Mouse (Mus musculus) activated CD4-positive, CD25-positive, alpha-beta regulatory T cell, adult 4 months (primary cell): ENCODE data around the gene Wdr45. TPM values are rescaled to one million over a fixed set of nuclear protein-coding genes. Genes with fewer than 3 reads are reported as not detected.

Experiments used
- ATAC-seq: one replicate; pipeline ENCODE4 v1.8.0; 2017
- polyA plus RNA-seq, 2 experiments: library from polyadenylated mRNA; unstranded; fragments of 100-300 nt; shearing (Covaris generic); gene quantifications; one replicate each; pipeline ENCODE4 v1.2.1; 2017

Wdr45 gene
- polyA plus RNA-seq, 2 experiments from 2014 or later: 38.9 to 48.2 TPM

DNA sequence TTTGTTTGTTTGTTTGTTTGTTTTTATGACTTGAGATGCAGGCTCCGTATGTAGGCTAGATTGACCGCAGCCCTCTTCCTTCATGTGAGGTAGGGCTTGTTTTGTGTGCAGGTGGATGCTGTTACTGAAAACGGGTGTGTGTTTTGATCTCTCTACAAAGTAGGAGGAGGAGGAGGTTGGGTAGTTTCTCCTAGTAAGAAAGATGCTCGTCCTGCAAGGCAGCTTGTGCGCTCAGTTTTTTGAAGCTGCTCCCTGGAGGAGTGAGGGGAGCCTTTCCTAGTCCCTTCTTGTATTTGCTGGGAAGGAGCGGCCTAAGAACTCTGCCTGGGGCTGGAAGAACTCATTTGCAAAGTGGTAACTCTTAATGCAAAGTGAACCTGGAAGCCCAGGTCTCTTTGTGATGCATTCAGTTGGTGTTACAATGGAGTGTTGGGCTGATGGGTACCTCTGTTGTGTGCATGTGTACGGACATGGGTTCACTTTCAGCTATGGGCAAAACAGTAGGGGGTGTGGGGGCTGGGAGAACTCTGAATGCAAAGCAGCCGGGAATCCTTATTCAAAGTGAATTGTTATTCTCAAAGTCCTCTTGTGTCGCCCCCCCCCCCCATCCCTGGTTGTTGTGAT is 50.6 kb downstream of the Wdr45 start:
- no peak for ATAC-seq

DNA sequence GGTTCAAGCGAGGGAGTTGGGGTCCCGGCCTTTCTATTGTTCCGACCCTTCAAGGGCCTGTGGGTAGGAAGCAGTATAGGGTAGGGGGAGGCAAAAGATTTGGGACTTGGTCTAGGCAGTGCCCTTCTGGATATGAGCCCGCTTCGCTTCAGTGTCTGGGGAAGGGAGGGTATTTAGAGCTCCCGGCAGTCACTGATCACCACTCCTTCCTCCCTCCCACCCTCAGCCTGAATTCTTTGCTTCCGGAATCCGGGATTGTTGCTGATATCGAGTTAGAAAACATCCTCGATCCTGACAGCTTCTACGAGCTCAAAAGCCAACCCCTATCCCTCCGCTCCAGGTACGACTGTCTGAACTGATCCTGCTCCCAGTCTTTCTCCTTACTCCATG is 51.1 kb downstream of the Wdr45 start:
- ATAC-seq: no peak

GRCm38 (mm10) chrX:7765764-7766163 is 51.6 kb downstream of the Wdr45 start:
- no peak for ATAC-seq

- ATAC-seq: no peak
Observed at GRCm38 (mm10) chrX:7769302-7770017, 55.3 kb downstream of the Wdr45 start.

- no peak for ATAC-seq
Observed at GRCm38 (mm10) chrX:7772766-7773165, 58.6 kb downstream of the Wdr45 start.

DNA sequence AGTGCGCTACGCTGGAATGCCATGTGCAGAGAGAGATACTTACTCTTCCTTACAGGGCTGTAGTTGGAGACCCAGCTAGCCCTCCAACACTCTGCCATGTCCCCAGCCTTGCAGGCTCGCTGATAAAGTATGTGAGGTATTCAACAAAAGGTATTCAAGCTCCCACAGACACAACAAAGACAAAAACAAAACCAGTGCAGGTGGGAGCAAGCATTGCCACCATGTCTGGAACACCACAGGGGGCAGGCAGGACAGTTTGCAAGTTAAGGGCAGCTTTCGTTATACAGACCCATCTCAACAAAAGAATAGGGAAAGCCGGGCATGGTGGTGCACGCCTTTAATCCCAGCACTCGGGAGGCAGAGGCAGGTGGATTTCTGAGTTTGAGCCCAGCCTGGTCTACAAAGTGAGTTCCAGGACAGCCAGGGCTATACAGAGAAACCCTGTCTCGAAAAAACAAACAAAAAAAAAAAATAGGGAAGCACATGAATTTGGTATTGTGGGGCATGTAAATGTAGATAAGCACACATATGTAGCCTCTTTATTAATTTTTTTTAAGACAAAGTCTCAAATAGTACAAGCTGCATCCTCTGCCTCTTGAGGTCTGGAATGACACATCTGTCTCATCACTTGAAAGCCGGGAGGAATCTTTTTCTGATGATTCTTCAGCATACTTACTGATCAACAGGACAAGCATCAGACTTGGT is 61.5 kb downstream of the Wdr45 start:
- no peak for ATAC-seq

- ATAC-seq: no peak
Observed at GRCm38 (mm10) chrX:7776329-7777082, 62.4 kb downstream of the Wdr45 start.

Other genes starting within 250 kb of the Wdr45 start
- 10 to 100 TPM; 31.5 to 37.6 TPM for gene Foxp3, start 140.7 kb upstream of the Wdr45 start, polyA plus RNA-seq
- gene Ppp1r3f, start 140.1 kb upstream of the Wdr45 start, polyA plus RNA-seq: 1 to 10 TPM; 4.4 to 6.5 TPM
- 1 to 10 TPM; 7.3 to 9.1 TPM for gene Ccdc22, start 108.8 kb upstream of the Wdr45 start, polyA plus RNA-seq
- gene Cacna1f, start 107.2 kb upstream of the Wdr45 start, polyA plus RNA-seq: not detected
- gene Syp, start 75.9 kb upstream of the Wdr45 start, polyA plus RNA-seq: 1 to 10 TPM; 5.8 to 7.5 TPM
- 1 to 10 TPM; 6.3 TPM for gene Prickle3, start 57.1 kb upstream of the Wdr45 start, polyA plus RNA-seq
- gene Plp2, start 42.9 kb upstream of the Wdr45 start, polyA plus RNA-seq: 100 to 1,000 TPM; 196 to 200 TPM
- not detected for gene Magix, start 33.1 kb upstream of the Wdr45 start, polyA plus RNA-seq
- gene Gpkow, start 17.2 kb upstream of the Wdr45 start, polyA plus RNA-seq: 10 to 100 TPM; 44.6 to 54.1 TPM
- gene Gm45208, start 7.9 kb downstream of the Wdr45 start, polyA plus RNA-seq: not detected
- gene Praf2, start 14.1 kb downstream of the Wdr45 start, polyA plus RNA-seq: 10 to 100 TPM; 34.0 to 36.1 TPM
- under 1 TPM in 1 of 2 experiments, not detected in 1; 0.20 TPM for gene Ccdc120, start 36.6 kb downstream of the Wdr45 start, polyA plus RNA-seq
- gene Tfe3, start 48.2 kb downstream of the Wdr45 start, polyA plus RNA-seq: 10 to 100 TPM in 1 of 2 experiments, 1 to 10 TPM in 1; 9.1 to 14.7 TPM
- gene Gripap1, start 75.4 kb downstream of the Wdr45 start, polyA plus RNA-seq: 10 to 100 TPM; 46.6 to 58.8 TPM
- gene Kcnd1, start 108.0 kb downstream of the Wdr45 start, polyA plus RNA-seq: under 1 TPM; 0.49 to 0.50 TPM
- 10 to 100 TPM; 15.4 to 21.1 TPM for gene Otud5, start 127.0 kb downstream of the Wdr45 start, polyA plus RNA-seq
- 10 to 100 TPM; 37.5 to 40.7 TPM for gene Pim2, start 163.9 kb downstream of the Wdr45 start, polyA plus RNA-seq
- 10 to 100 TPM; 11.3 to 17.3 TPM for gene Slc35a2, start 169.7 kb downstream of the Wdr45 start, polyA plus RNA-seq
- gene Pqbp1, start 184.9 kb downstream of the Wdr45 start, polyA plus RNA-seq: 100 to 1,000 TPM in 1 of 2 experiments, 10 to 100 TPM in 1; 88.7 to 101 TPM
- 10 to 100 TPM; 95.9 to 96.8 TPM for gene Timm17b, start 185.0 kb downstream of the Wdr45 start, polyA plus RNA-seq
- gene Gm10491, start 193.5 kb downstream of the Wdr45 start, polyA plus RNA-seq: not detected
- not detected for gene Gm10490, start 195.2 kb downstream of the Wdr45 start, polyA plus RNA-seq
- gene Pcsk1n, start 205.5 kb downstream of the Wdr45 start, polyA plus RNA-seq: not detected
- not detected for gene Eras, start 214.3 kb downstream of the Wdr45 start, polyA plus RNA-seq
- gene Hdac6, start 233.6 kb downstream of the Wdr45 start, polyA plus RNA-seq: 10 to 100 TPM in 1 of 2 experiments, 1 to 10 TPM in 1; 8.7 to 10.0 TPM